Mouse (Mus musculus) cerebellum, postnatal 4 days (tissue): ENCODE measurements around the gene Cnih3.

Experiments used
- DNase-seq, 2 experiments: peaks; one replicate each; pipeline ENCODE4 v3.0.0; 2022; ENCODE audit warnings: low spot score in 2 of 2, mixed read lengths in 1 of 2

Cnih3 gene

GRCm38 (mm10) chr1:181352367-181353199 lies at the start of gene Cnih3:
Gene Cnih3, plus strand, starts transcription at chr1:181352628.
- DNase-seq: peak; percentile 21 to 50

DNA sequence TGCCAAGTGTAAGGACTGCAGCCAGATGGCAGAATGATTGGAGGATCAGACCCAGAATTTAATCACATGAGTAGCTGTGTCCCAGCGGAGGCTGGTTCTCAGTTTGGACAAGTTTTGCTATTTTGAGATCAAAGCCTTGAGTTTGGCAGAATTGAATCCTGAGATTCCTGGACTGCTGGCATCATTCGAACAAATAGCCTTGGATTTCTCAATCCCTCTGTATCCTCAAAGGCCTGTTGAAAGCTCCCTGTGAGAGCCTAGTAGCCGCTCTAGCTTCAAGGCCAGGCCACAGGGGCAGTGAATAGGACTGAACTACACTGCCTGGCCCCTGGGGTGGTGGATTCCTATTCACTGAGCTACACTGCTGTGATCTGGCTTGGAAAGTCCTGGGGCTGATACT lies 44.4 kb upstream of the Cnih3 start:
- DNase-seq: no peak

DNA sequence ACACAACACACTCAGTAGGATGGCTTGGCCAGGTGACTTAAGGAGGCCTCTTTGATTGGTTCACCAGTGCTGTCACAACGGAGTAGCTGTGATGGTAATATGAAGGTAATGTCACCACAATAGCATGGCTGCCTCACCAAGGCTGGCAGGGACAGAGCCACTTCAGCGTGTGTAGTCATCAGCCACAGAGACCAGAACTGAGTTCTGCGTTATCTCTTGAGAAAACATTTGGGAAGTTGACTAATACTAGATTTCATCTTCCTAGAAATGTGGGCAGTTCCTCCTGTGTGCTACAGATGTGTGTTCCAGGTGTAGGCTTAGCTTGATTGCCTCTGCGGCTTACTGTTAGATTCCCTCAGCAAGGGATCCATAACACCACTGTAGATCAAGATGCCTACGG lies 41.7 kb upstream of the Cnih3 start:
- DNase-seq: no peak

- no peak for DNase-seq
Observed at GRCm38 (mm10) chr1:181312115-181313045, 40.0 kb upstream of the Cnih3 start.

DNA sequence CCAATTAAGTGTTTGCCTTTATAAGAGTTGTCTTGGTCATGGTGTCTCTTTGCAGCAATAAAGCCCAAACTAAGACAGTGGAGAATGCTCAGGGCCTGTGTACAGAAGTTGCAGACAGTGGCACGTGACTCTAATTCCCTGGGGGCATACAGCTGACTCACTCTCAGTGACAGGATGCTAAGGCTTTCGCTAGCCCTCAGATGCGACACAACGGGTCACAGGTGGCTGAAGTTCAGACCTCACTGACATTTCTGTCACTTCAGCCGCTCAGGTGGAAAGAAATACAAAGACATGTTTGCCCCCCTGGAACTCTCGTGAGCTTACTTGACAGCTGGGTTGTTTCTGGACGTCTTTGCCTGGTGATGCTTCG lies 39.4 kb upstream of the Cnih3 start:
- DNase-seq: no peak

GRCm38 (mm10) chr1:181314301-181314700 lies 38.1 kb upstream of the Cnih3 start:
- no peak for DNase-seq

- DNase-seq: no peak
Observed at GRCm38 (mm10) chr1:181315350-181315749, 37.1 kb upstream of the Cnih3 start.

- DNase-seq: no peak
Observed at GRCm38 (mm10) chr1:181316571-181316970, 35.9 kb upstream of the Cnih3 start.

GRCm38 (mm10) chr1:181319466-181319865 lies 33.0 kb upstream of the Cnih3 start:
- DNase-seq: peak in 1 of 2 experiments; percentile 5

- no peak for DNase-seq
Observed at GRCm38 (mm10) chr1:181321149-181321548, 31.3 kb upstream of the Cnih3 start.

DNA sequence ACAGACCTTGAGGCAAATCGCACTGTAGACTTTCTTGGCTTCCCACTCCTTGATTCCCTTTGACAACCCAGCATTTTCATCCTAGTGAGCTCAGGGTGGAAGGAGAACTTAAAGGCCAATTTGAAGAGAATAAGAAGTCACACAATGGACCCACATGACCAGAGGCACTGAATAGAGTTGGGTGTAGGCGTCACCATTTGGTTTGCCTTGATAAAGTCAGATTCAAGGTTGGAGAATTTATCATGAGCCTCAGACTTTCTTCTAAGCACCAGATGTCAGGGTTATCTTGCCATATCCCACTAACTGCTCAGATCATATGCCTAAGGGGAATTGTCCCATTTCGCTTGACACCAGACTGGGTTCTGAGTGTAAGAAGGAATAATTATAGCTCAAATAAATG lies 29.3 kb upstream of the Cnih3 start:
- DNase-seq: peak in 1 of 2 experiments; percentile 1

- peak in 1 of 2 experiments; percentile 0 for DNase-seq
Observed at GRCm38 (mm10) chr1:181327137-181327536, 25.3 kb upstream of the Cnih3 start.

GRCm38 (mm10) chr1:181327636-181328420 lies 24.6 kb upstream of the Cnih3 start:
- peak in 1 of 2 experiments; percentile 15 for DNase-seq

DNA sequence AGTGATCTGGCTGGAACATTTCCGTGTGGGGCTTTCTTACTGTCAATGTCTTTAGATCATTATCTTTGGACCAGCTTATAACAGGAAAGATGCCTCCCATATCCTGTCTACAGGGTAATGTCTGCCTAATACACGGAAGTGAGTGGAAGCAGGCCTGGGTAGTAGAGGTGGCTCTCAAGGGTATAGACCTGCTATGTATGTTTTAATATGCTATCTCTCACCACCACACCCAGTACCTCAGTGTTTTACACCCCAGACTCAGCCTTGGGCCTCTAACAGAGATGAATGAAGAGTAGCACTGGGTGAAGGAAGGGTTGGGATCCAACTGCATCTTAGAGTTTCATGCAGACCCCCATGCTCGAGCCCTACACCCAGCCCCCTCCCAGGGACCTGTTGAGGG lies 23.3 kb upstream of the Cnih3 start:
- DNase-seq: peak in 1 of 2 experiments; percentile 6

DNA sequence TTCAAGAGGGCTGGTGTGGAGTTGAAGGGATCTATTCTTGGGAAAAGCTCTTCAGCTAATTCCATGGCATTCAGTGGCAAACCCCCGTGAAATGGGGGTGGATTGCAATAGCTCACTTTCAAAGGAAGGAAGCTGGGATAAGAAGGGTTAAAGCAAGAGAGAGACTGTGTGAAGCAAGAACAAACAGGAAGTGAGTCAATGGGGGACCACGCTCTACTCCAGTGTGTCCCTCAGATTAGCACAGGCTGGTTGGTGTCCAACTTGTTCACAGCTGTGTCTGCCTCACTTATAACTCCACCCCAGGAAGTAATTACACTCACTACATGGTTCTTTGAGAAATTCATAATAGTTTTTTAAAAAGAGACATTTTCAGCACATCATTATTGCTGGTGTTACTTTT lies 19.8 kb upstream of the Cnih3 start:
- DNase-seq: no peak

DNA sequence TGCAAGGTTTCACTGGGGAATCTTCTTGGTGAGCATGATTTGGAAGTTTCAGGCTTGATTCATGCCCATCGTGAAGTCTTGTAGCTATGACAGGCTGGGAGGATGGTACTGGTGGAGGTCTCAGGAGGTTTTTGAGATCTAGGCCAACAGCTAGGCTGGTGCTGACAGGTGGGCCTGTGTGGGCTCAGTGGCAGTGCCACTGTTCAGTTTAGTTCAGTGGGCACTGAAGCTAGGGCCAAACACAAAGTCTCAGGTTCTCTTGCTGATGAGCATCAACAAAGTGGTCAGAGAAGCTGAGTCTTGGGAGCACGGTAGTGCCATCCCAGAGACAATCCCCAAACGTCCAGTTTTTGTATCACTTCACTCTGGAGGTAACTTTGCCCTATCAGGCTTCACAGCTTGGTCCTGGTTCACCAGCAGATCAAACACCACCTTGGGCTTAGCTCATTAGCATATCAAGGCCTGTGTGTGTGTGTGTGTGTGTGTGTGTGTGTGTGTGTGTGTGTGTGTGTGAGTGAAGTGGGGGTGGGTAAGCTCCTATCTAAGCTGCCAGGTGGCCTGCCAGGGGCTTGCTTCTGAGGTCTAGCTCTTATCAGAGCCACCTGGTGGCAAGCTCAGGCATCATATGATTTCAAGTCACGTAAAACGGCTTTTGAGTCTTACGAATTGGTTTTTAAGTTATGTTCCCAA lies 18.0 kb upstream of the Cnih3 start:
- DNase-seq: no peak

DNA sequence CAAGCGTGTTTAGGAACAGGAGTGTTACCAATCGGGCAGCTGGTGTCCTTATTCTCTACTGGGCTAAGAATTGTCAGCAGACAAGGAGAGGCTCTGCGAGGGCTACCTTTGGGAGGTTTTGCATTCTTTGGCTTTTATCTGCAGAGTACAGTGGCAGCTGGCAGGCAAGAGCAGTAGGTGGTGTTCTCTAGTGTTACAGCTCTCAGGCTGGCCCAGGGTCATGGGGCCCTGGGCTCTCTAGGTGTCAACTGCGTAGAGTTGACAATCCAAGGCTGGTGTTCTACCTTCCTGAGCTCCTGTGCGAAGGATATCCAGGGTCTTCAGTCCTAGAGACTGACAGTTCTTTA lies 17.4 kb upstream of the Cnih3 start:
- DNase-seq: no peak

GRCm38 (mm10) chr1:181335388-181335787 lies 17.0 kb upstream of the Cnih3 start:
- no peak for DNase-seq

DNA sequence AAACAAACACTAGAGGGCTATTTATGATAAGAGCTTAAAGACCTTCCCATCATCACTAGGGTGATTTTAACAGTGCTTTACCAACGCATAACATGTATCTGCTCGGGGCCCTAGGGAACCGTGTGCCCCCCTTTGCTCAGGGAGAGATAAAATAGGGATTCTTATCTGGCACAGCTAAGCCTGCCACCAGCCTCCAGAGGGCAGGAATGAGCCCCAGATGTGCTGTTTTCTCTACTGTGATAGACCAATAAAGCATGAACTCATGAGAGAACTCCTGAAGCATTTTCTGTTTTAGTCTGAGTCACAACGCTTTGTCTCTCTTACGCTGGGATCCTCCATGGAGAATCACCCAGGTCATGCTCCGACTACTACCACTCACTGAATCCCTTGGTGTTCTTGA lies 15.6 kb upstream of the Cnih3 start:
- no peak for DNase-seq

GRCm38 (mm10) chr1:181339106-181339505 lies 13.3 kb upstream of the Cnih3 start:
- no peak for DNase-seq

- no peak for DNase-seq
Observed at GRCm38 (mm10) chr1:181345547-181345946, 6.9 kb upstream of the Cnih3 start.

- no peak for DNase-seq
Observed at GRCm38 (mm10) chr1:181352043-181352366, 423 bp upstream of the Cnih3 start.
